Mouse (Mus musculus) heart, embryonic 10.5 days (tissue): ENCODE measurements around the gene Frat2. TPM values are rescaled to one million over a fixed set of nuclear protein-coding genes. Genes with fewer than 3 reads are reported as not detected.

Source experiments
- DNase-seq: peaks from one replicate; pipeline ENCODE4 v3.0.0-alpha.2; 2017; ENCODE audit warnings: low spot score
- H3K27ac ChIP-seq: fragments of 300-500 bp; sonication (generic); 2 replicates; pipeline ENCODE4 v1.5.1; 2016; ENCODE audit warnings: mild to moderate bottlenecking
- H3K27me3 ChIP-seq: fragments of 300-500 bp; sonication (generic); 2 replicates; pipeline ENCODE4 v1.6.1; 2016; ENCODE audit warnings: mild to moderate bottlenecking; ENCODE audit not compliant: poor library complexity, insufficient read depth, severe bottlenecking
- H3K36me3 ChIP-seq: fragments of 300-500 bp; sonication (generic); 2 replicates; pipeline ENCODE4 v1.6.1; 2016; ENCODE audit warnings: mild to moderate bottlenecking, moderate library complexity
- H3K4me1 ChIP-seq: fragments of 300-500 bp; sonication (generic); 2 replicates; pipeline ENCODE4 v1.6.1; 2016; ENCODE audit warnings: mild to moderate bottlenecking
- H3K4me3 ChIP-seq: fragments of 300-500 bp; sonication (generic); 2 replicates; pipeline ENCODE4 v1.5.1; 2016; ENCODE audit warnings: mild to moderate bottlenecking, moderate library complexity
- H3K9me3 ChIP-seq: fragments of 300-500 bp; sonication (generic); 2 replicates; pipeline ENCODE4 v1.6.1; 2016; ENCODE audit warnings: mild to moderate bottlenecking, moderate library complexity
- WGBS: fragments of 180-500 bp; shearing (Covaris S2); methylation state at CpG from one replicate; pipeline ENCODE4 v1.1.7; 2016; 5-methylcytosine and 5-hydroxymethylcytosine counted together
- polyA plus RNA-seq: library from polyadenylated mRNA; unstranded; fragments of >200 nt; fragmentation: Nextera tagmentation; extraction: Ambion mirVana; gene quantifications from 2 replicates; pipeline ENCODE4 v1.2.1, GENCODE M21; 2016

Gene Frat2
- polyA plus RNA-seq, 1 experiment from 2014 or later = 4.0 TPM

- no peaks in the 10 kb centered on the region for H3K27me3 ChIP-seq
- 92% methylated on average over 4 of the region's 4 CpGs for WGBS
- DNase-seq = no peak
These were observed 42.1 kb downstream of the Frat2 start for GRCm38 (mm10) chr19:41805831-41806230.

GRCm38 (mm10) chr19:41803322-41803721, 44.6 kb downstream of the Frat2 start:
- H3K4me1 ChIP-seq = peaks cover 17% of the 10 kb centered on the region
- no peaks in the 10 kb centered on the region for H3K36me3 ChIP-seq
- H3K9me3 ChIP-seq = peaks cover 6% of the 10 kb centered on the region; the same call in 1 of the 2 replicates
- H3K4me3 ChIP-seq = no peak overlapping the region
- no peaks in the 10 kb centered on the region for H3K27me3 ChIP-seq
- WGBS = 29% methylated on average over 7 of the region's 7 CpGs
- H3K27ac ChIP-seq = no peak overlapping the region
- DNase-seq = no peak

More at GRCm38 (mm10) chr19:41805831-41806230, 42.1 kb downstream of the Frat2 start:
- Histone ChIP-seq H3K4me3 (no peak overlapping the region), H3K27ac (no peak overlapping the region), H3K36me3 (no peaks in the 10 kb centered on the region), H3K4me1 (peaks cover 11% of the 10 kb centered on the region), H3K9me3 (peaks cover 6% of the 10 kb centered on the region; the same call in 1 of the 2 replicates)

GRCm38 (mm10) chr19:41801742-41802369, 46.1 kb downstream of the Frat2 start, which contains the start of gene Arhgap19:
Arhgap19 (minus strand) TSS chr19:41802047.
- Histone ChIP-seq H3K4me1 (peaks cover 17% of the 10 kb centered on the region), H3K9me3 (peaks cover 6% of the 10 kb centered on the region; the same call in 1 of the 2 replicates), H3K27me3 (no peaks in the 10 kb centered on the region), H3K4me3 (peak within 1 kb of the TSS; percentile 77), H3K36me3 (no peaks in the 10 kb centered on the region), H3K27ac (peak within 1 kb of the TSS; percentile 90)
- under 1% methylated on average over 48 of the region's 48 CpGs for WGBS
- peak; percentile 98 for DNase-seq

GRCm38 (mm10) chr19:41800986-41801741, 46.8 kb downstream of the Frat2 start:
- no peak for DNase-seq
- peaks cover 6% of the 10 kb centered on the region; the same call in 1 of the 2 replicates for H3K9me3 ChIP-seq
- H3K27me3 ChIP-seq = no peaks in the 10 kb centered on the region
- peak overlapping the region; percentile 90 for H3K27ac ChIP-seq
- peaks cover 17% of the 10 kb centered on the region for H3K4me1 ChIP-seq
- 6% methylated on average over 26 of the region's 26 CpGs for WGBS
- H3K36me3 ChIP-seq = no peaks in the 10 kb centered on the region
- peak overlapping the region; percentile 77 for H3K4me3 ChIP-seq

- H3K27ac ChIP-seq = no peak overlapping the region
- H3K36me3 ChIP-seq = no peaks in the 10 kb centered on the region
- 0 out of 2 replicates have a peak, but pooled peaks cover under 1% of the 10 kb centered on the region for H3K9me3 ChIP-seq
- no peaks in the 10 kb centered on the region for H3K27me3 ChIP-seq
- H3K4me3 ChIP-seq = peak overlapping the region; percentile 77
- WGBS = 48% methylated on average over 6 of the region's 6 CpGs
- peaks cover 17% of the 10 kb centered on the region for H3K4me1 ChIP-seq
- no peak for DNase-seq
These were observed 47.5 kb downstream of the Frat2 start for GRCm38 (mm10) chr19:41800451-41800850.

- 95% methylated on average over 6 of the region's 6 CpGs for WGBS
- H3K4me1 ChIP-seq = peaks cover 18% of the 10 kb centered on the region
These were observed 50.4 kb downstream of the Frat2 start for GRCm38 (mm10) chr19:41797536-41797935.

GRCm38 (mm10) chr19:41796789-41797327, 51.1 kb downstream of the Frat2 start:
- Histone ChIP-seq H3K4me1 (peaks cover 15% of the 10 kb centered on the region), H3K27me3 (no peaks in the 10 kb centered on the region), H3K9me3 (no peaks in the 10 kb centered on the region), H3K27ac (no peak overlapping the region), H3K36me3 (no peaks in the 10 kb centered on the region), H3K4me3 (no peak overlapping the region)
- no peak for DNase-seq
- WGBS = 85% methylated on average over 12 of the region's 12 CpGs

More at GRCm38 (mm10) chr19:41797536-41797935, 50.4 kb downstream of the Frat2 start:
- no peaks in the 10 kb centered on the region for H3K36me3 ChIP-seq
- H3K27me3 ChIP-seq = no peaks in the 10 kb centered on the region
- no peak for DNase-seq
- H3K4me3 ChIP-seq = no peak overlapping the region
- H3K27ac ChIP-seq = no peak overlapping the region
- H3K9me3 ChIP-seq = no peaks in the 10 kb centered on the region

GRCm38 (mm10) chr19:41796148-41796760, 51.7 kb downstream of the Frat2 start:
- no peak for DNase-seq
- WGBS = 88% methylated on average over 3 of the region's 3 CpGs
- H3K4me3 ChIP-seq = no peak overlapping the region
- H3K36me3 ChIP-seq = peaks cover 5% of the 10 kb centered on the region
- H3K4me1 ChIP-seq = peaks cover 15% of the 10 kb centered on the region
- H3K9me3 ChIP-seq = no peaks in the 10 kb centered on the region
- H3K27ac ChIP-seq = no peak overlapping the region
- no peaks in the 10 kb centered on the region for H3K27me3 ChIP-seq

Other genes with a start within 250 kb of the Frat2 start
- gene Slit1, start 104.5 kb downstream of the Frat2 start, polyA plus RNA-seq = 0.21 and 0.87 TPM in 2 replicates
- 23.6 and 29.5 TPM in 2 replicates for gene Arhgap19, start 46.1 kb downstream of the Frat2 start, polyA plus RNA-seq
- 3.2 and 6.6 TPM in 2 replicates for gene Frat1, start 18.2 kb downstream of the Frat2 start, polyA plus RNA-seq
- gene Rrp12, start 48.0 kb upstream of the Frat2 start, polyA plus RNA-seq = 25.1 and 25.8 TPM in 2 replicates
- 1,222 and 1,272 TPM in 2 replicates for gene Pgam1, start 63.8 kb upstream of the Frat2 start, polyA plus RNA-seq
- gene Exosc1, start 85.3 kb upstream of the Frat2 start, polyA plus RNA-seq = 60.1 and 78.1 TPM in 2 replicates
- gene Zdhhc16, start 85.3 kb upstream of the Frat2 start, polyA plus RNA-seq = 73.4 and 78.9 TPM in 2 replicates
- gene Mms19, start 133.0 kb upstream of the Frat2 start, polyA plus RNA-seq = 25.4 and 27.0 TPM in 2 replicates
- gene Ubtd1, start 133.6 kb upstream of the Frat2 start, polyA plus RNA-seq = 12.4 and 14.0 TPM in 2 replicates
- gene Ankrd2, start 187.9 kb upstream of the Frat2 start, polyA plus RNA-seq = not detected in 2 replicates
- 0.85 and 1.6 TPM in 2 replicates for gene Hoga1, start 197.5 kb upstream of the Frat2 start, polyA plus RNA-seq
- gene 4933411K16Rik, start 204.1 kb upstream of the Frat2 start, polyA plus RNA-seq = 0.15 TPM in 1 of 2 replicates, not detected in the other
- gene Morn4, start 238.2 kb upstream of the Frat2 start, polyA plus RNA-seq = 18.8 and 22.0 TPM in 2 replicates
- 18.9 and 23.1 TPM in 2 replicates for gene Pi4k2a, start 242.3 kb upstream of the Frat2 start, polyA plus RNA-seq